In the genomic region with DNA sequence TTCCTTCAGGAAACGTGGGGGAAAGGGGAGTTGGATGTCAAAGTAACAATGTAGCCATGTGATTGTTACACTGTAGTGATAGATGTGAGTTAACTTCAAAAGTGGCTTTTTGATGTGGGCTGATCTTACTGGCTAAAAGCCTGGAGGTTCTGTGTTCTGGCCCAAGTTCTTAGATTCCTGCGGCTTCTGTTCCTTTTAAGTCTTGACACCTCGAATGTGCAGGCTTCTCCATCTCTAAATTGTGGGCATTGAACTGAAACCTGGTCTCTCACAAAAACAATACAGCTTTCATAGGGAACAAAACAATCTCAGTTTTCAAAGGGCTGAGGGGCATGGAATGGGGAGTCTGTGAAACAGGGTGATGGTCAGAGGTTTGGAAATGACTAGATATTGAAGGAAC, we compare ENCODE assay signal across 8 mouse cellular contexts. TPM values are rescaled to one million over a fixed set of nuclear protein-coding genes. Genes with fewer than 3 reads are reported as not detected.
DNase-seq lines count a peak whose midpoint lies in the region; ATAC-seq lines count a peak whose summit lies in the region.

No protein-coding gene starts in this region.

- H3K9ac ChIP-seq in kidney, embryonic 14.5 days (ENCODE audit: low read depth, low read length) = peak overlapping the region; percentile 70; the same call in 1 of the 2 replicates
- H3K9ac ChIP-seq in intestine, embryonic 15.5 days = peak overlapping the region; percentile 72; the same call in 1 of the 2 replicates

- no peaks in the 10 kb centered on the region for H3K9me3 ChIP-seq in kidney, embryonic 14.5 days (ENCODE audit: control insufficient read depth, low read length)
- H3K9me3 ChIP-seq in embryonic facial prominence, embryonic 10.5 days = no peaks in the 10 kb centered on the region
- no peaks in the 10 kb centered on the region for H3K9me3 ChIP-seq in intestine, embryonic 15.5 days

- 36% methylated on average over 3 of the region's 3 CpGs for WGBS in kidney, embryonic 14.5 days
- WGBS in embryonic facial prominence, embryonic 10.5 days = 26% methylated on average over 3 of the region's 3 CpGs
- 49% methylated on average over 3 of the region's 3 CpGs for WGBS in intestine, embryonic 15.5 days

- H3K4me2 ChIP-seq in kidney, embryonic 14.5 days (replicated peaks; ENCODE audit: low read depth, low read length) = peak overlapping the region; percentile 85
- H3K4me2 ChIP-seq in intestine, embryonic 15.5 days (replicated peaks) = peak overlapping the region; percentile 88

- H3K4me1 ChIP-seq in kidney, embryonic 14.5 days (ENCODE audit: control insufficient read depth, insufficient read depth, low read length) = no peaks in the 10 kb centered on the region
- peaks cover 16% of the 10 kb centered on the region for H3K4me1 ChIP-seq in embryonic facial prominence, embryonic 10.5 days
- peaks cover 7% of the 10 kb centered on the region for H3K4me1 ChIP-seq in intestine, embryonic 15.5 days (replicated peaks)

- H3K27me3 ChIP-seq in kidney, embryonic 14.5 days (ENCODE audit: control insufficient read depth, insufficient read depth, low read length) = no peaks in the 10 kb centered on the region
- peaks cover 19% of the 10 kb centered on the region for H3K27me3 ChIP-seq in embryonic facial prominence, embryonic 10.5 days (replicated peaks; ENCODE audit: low read depth, poor library complexity, severe bottlenecking)
- no peaks in the 10 kb centered on the region for H3K27me3 ChIP-seq in intestine, embryonic 15.5 days (replicated peaks)

- no peaks in the 10 kb centered on the region for H3K36me3 ChIP-seq in kidney, embryonic 14.5 days (ENCODE audit: control insufficient read depth, insufficient read depth, low read length)
- peaks cover 10% of the 10 kb centered on the region for H3K36me3 ChIP-seq in embryonic facial prominence, embryonic 10.5 days (replicated peaks)
- no peaks in the 10 kb centered on the region for H3K36me3 ChIP-seq in intestine, embryonic 15.5 days

- H3K4me3 ChIP-seq in kidney, embryonic 14.5 days (ENCODE audit: low read length) = peak overlapping the region; percentile 80
- peak overlapping the region; percentile 72 for H3K4me3 ChIP-seq in embryonic facial prominence, embryonic 10.5 days
- peak overlapping the region; percentile 79 for H3K4me3 ChIP-seq in intestine, embryonic 15.5 days (replicated peaks)

- peak overlapping the region; percentile 68; the same call in 1 of the 2 replicates for H3K27ac ChIP-seq in kidney, embryonic 14.5 days (ENCODE audit: low read depth, low read length)
- H3K27ac ChIP-seq in embryonic facial prominence, embryonic 10.5 days (replicated peaks) = peak overlapping the region; percentile 91
- H3K27ac ChIP-seq in intestine, embryonic 15.5 days = no peak overlapping the region; the same call in 1 of the 2 replicates

- DNase-seq in kidney, postnatal 10 days = no peak
- DNase-seq in embryonic facial prominence, embryonic 10.5 days (ENCODE audit: low spot score) = no peak
- peak; percentile 14 for DNase-seq in neural tube, embryonic 10.5 days (ENCODE audit: extremely low spot score, low spot score)
- no peak for DNase-seq in right cerebral cortex, postnatal 14 days
- DNase-seq in thymus, postnatal 25 days = no peak
- DNase-seq in adrenal gland, adult 18-20 months (ENCODE audit: low spot score in 2 of 2) = no peak

- no peak for ATAC-seq in kidney, embryonic 14.5 days (ENCODE audit: low FRiP score, low TSS enrichment)
- ATAC-seq in intestine, embryonic 15.5 days = no peak

RNA-seq across cellular contexts. Expression of a gene that starts 0.6 kb away (rescaled TPM):
- 11.9 and 22.3 TPM in 2 replicates for polyA plus RNA-seq in kidney, embryonic 14.5 days (2014; fragmentation: Nextera tagmentation; extraction: Ambion mirVana)
- polyA plus RNA-seq in embryonic facial prominence, embryonic 10.5 days (2016; fragmentation: Nextera tagmentation; extraction: Ambion mirVana) = 14.2 and 16.8 TPM in 2 replicates
- 14.8 and 18.6 TPM in 2 replicates for polyA plus RNA-seq in intestine, embryonic 15.5 days (2015; fragmentation: Nextera tagmentation; extraction: Ambion mirVana)
- total RNA-seq in adrenal gland, adult 18-20 months (2021) = 1 to 10 TPM; 2.2 TPM
